Comparison of ENCODE assay signal across 12 mouse cellular contexts in the genomic region with DNA sequence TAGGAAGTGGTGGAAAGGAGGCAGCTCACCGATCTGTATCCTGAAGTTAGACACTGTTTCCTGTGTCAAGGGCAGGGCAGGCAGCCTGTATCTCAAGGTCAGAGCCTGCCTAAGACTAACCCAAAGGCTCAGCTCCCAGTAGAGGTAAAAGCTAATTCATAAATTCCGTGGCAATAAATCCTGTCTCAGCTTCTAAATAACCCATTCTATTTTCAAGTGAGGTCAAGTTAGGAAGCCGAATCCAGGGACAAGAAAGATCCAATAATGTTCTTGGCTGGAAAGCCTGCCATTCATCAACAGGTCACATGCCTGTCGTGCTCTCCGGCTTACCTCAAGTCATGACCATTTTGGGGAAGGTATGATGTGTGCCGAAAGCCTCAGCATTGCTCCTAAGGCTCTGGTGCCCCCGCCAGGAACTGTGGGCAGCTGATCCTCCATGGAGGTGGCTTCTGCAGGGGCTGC. TPM values are rescaled to one million over a fixed set of nuclear protein-coding genes. Genes with fewer than 3 reads are reported as not detected.
DNase-seq lines count a peak whose midpoint lies in the region; ATAC-seq lines count a peak whose summit lies in the region.
"Had no signal": no experiment of that assay in that cellular context is flagged by ENCODE, and none has a peak within 500 bp of the region (broad histone marks: within the 10 kb centered on the region; RNA-seq: fewer than 3 reads in every experiment).

No protein-coding gene starts in this region.

- 26% methylated on average over 7 of the region's 7 CpGs for WGBS in liver, embryonic 16.5 days (ENCODE audit: insufficient replicate concordance)
- 35% methylated on average over 7 of the region's 7 CpGs for WGBS in heart, embryonic 15.5 days

- no peak overlapping the region for H3K4me2 ChIP-seq in liver, embryonic 16.5 days (ENCODE audit: low read depth, low read length)
- H3K4me2 ChIP-seq in heart, embryonic 15.5 days: no peak overlapping the region
- H3K4me2 ChIP-seq: limb, embryonic 12.5 days; neural tube, embryonic 12.5 days had no signal

- no peak overlapping the region for H3K27ac ChIP-seq in liver, embryonic 16.5 days (ENCODE audit: low read length)
- H3K27ac ChIP-seq in heart, embryonic 15.5 days: peak overlapping the region; percentile 7; the same call in 1 of the 2 replicates
- H3K27ac ChIP-seq: limb, embryonic 12.5 days; neural tube, embryonic 12.5 days had no signal

- H3K9me3 ChIP-seq in liver, embryonic 16.5 days (replicated peaks; ENCODE audit: control insufficient read depth, low read length): no peaks in the 10 kb centered on the region
- H3K9me3 ChIP-seq in heart, embryonic 15.5 days (replicated peaks): no peaks in the 10 kb centered on the region
- H3K9me3 ChIP-seq: limb, embryonic 12.5 days; neural tube, embryonic 12.5 days had no signal

- 0 out of 2 replicates have a peak, but pooled peaks have one; percentile 3 for ATAC-seq in liver, embryonic 16.5 days (ENCODE audit: low read depth)
- ATAC-seq in common myeloid progenitor, adult 5-6 weeks (replicated peaks; ENCODE audit: low read depth, poor library complexity, severe bottlenecking): peak; percentile 79
- ATAC-seq in heart, embryonic 15.5 days (replicated peaks; ENCODE audit: insufficient number of reproducible peaks, insufficient read depth, low FRiP score, low read depth): peak; percentile 31; the same call in 1 of the 2 replicates
- ATAC-seq: forebrain, embryonic 16.5 days; inflammation-experienced regulatory T-cells, adult 6 months had no signal

- no peaks in the 10 kb centered on the region for H3K4me1 ChIP-seq in liver, embryonic 16.5 days (ENCODE audit: control insufficient read depth, low read depth, low read length)
- H3K4me1 ChIP-seq in heart, embryonic 15.5 days (replicated peaks): peaks cover 5% of the 10 kb centered on the region
- H3K4me1 ChIP-seq: neural tube, embryonic 12.5 days had no signal

- DNase-seq in liver: no peak
- peak; percentile 39 to 70 for DNase-seq in kidney, postnatal 25 days
- DNase-seq in cerebellum, postnatal 14 days: no peak
- DNase-seq in frontal cortex, adult 2 months (ENCODE audit: extremely low spot score in 1 of 2, low spot score in 1 of 2): no peak
- no peak for DNase-seq in urinary bladder, postnatal 4 days (ENCODE audit: low spot score in 2 of 2)

- H3K9ac ChIP-seq in liver, embryonic 16.5 days (ENCODE audit: low read depth, low read length): no peak overlapping the region
- H3K9ac ChIP-seq in heart, embryonic 15.5 days: no peak overlapping the region
- H3K9ac ChIP-seq: limb, embryonic 12.5 days; neural tube, embryonic 12.5 days had no signal

- H3K27me3 ChIP-seq in liver, embryonic 16.5 days (ENCODE audit: control insufficient read depth, insufficient read depth, low read depth, low read length): no peaks in the 10 kb centered on the region
- no peaks in the 10 kb centered on the region for H3K27me3 ChIP-seq in heart, embryonic 15.5 days
- H3K27me3 ChIP-seq: limb, embryonic 12.5 days; neural tube, embryonic 12.5 days had no signal

- no peak overlapping the region for H3K4me3 ChIP-seq in liver, embryonic 16.5 days (ENCODE audit: low read depth, low read length)
- no peak overlapping the region for H3K4me3 ChIP-seq in heart, embryonic 15.5 days
- H3K4me3 ChIP-seq: limb, embryonic 12.5 days; neural tube, embryonic 12.5 days had no signal

- H3K36me3 ChIP-seq in liver, embryonic 16.5 days (ENCODE audit: control insufficient read depth, insufficient read depth): no peaks in the 10 kb centered on the region
- H3K36me3 ChIP-seq in heart, embryonic 15.5 days: no peaks in the 10 kb centered on the region
- H3K36me3 ChIP-seq: limb, embryonic 12.5 days; neural tube, embryonic 12.5 days had no signal

RNA-seq across cellular contexts. Expression of gene Fez2, which starts 33.4 kb away (rescaled TPM):
- 17.8 and 18.5 TPM in 2 replicates for polyA plus RNA-seq in liver, embryonic 16.5 days (2015; fragmentation: Nextera tagmentation; extraction: Ambion mirVana)
- total RNA-seq in common myeloid progenitor, adult 5-6 weeks (2017): 13.0 and 16.3 TPM in 2 replicates
- 48.0 and 51.4 TPM in 2 replicates for polyA plus RNA-seq in heart, embryonic 15.5 days (2015; fragmentation: Nextera tagmentation; extraction: Ambion mirVana)
- 46.6 and 48.9 TPM in 2 replicates for polyA plus RNA-seq in frontal cortex, adult 2 months (2012; rRNA removed)

RNA-seq across cellular contexts. Expression of gene Vit, which starts 56.5 kb away (rescaled TPM):
- 0.06 and 0.16 TPM in 2 replicates for polyA plus RNA-seq in liver, embryonic 16.5 days (2015; fragmentation: Nextera tagmentation; extraction: Ambion mirVana)
- 2.1 and 2.3 TPM in 2 replicates for total RNA-seq in common myeloid progenitor, adult 5-6 weeks (2017)
- 0.16 and 0.39 TPM in 2 replicates for polyA plus RNA-seq in heart, embryonic 15.5 days (2015; fragmentation: Nextera tagmentation; extraction: Ambion mirVana)
- 1.4 and 1.6 TPM in 2 replicates for polyA plus RNA-seq in frontal cortex, adult 2 months (2012; rRNA removed)

Comparison
In these comparisons a context has a peak if more than half of its experiments do, and no peak if none do; other contexts are left out.
1. ATAC-seq: peak in every context shown above with its lines; median percentile 79 in common myeloid progenitor, adult 5-6 weeks; 31 in heart, embryonic 15.5 days; 3 in liver, embryonic 16.5 days.
2. DNase-seq: peak in kidney, postnatal 25 days (2 of 2); none in liver (single experiment), cerebellum, postnatal 14 days (0 of 2), frontal cortex, adult 2 months (0 of 2) and urinary bladder, postnatal 4 days (0 of 2).